Mouse (Mus musculus) B cell, adult 2 months (primary cell): ENCODE data around the gene Exoc6b.

ENCODE experiments used
- DNase-seq, 2 experiments: peaks; one replicate each; pipeline ENCODE4 v3.0.0; 2022

Exoc6b gene

GRCm38 (mm10) chr6:84583371-84583770 is 485.9 kb downstream of the Exoc6b start:
- DNase-seq, result peak in 1 of 2 experiments; percentile 21

- no peak for DNase-seq
These were observed 486.5 kb downstream of the Exoc6b start for GRCm38 (mm10) chr6:84582826-84583225.

GRCm38 (mm10) chr6:84581833-84582445 is 487.4 kb downstream of the Exoc6b start:
- no peak for DNase-seq

GRCm38 (mm10) chr6:84580979-84581832 is 488.1 kb downstream of the Exoc6b start:
- DNase-seq, result no peak

GRCm38 (mm10) chr6:84579508-84579907 is 489.8 kb downstream of the Exoc6b start:
- no peak for DNase-seq

GRCm38 (mm10) chr6:84578928-84579327 is 490.4 kb downstream of the Exoc6b start:
- DNase-seq, result peak in 1 of 2 experiments; percentile 16

- no peak for DNase-seq
These were observed 491.4 kb downstream of the Exoc6b start for GRCm38 (mm10) chr6:84577898-84578297.

GRCm38 (mm10) chr6:84573905-84574660 is 495.2 kb downstream of the Exoc6b start:
- DNase-seq, result no peak

- DNase-seq, result no peak
These were observed 499.3 kb downstream of the Exoc6b start for GRCm38 (mm10) chr6:84570039-84570438.

GRCm38 (mm10) chr6:84569590-84569989 is 499.7 kb downstream of the Exoc6b start:
- no peak for DNase-seq

GRCm38 (mm10) chr6:84568880-84569279 is 500.4 kb downstream of the Exoc6b start:
- no peak for DNase-seq
